Mouse (Mus musculus): ENCODE data around the gene Ccdc36. TPM values are rescaled to one million over a fixed set of nuclear protein-coding genes. Genes with fewer than 3 reads are reported as not detected.
A peak's percentile ranks its signal among the peaks of the same experiment; 100 is the strongest.

The Ccdc36 gene
- polyA plus RNA-seq, 1 experiment from 2014 or later = 1.5 TPM

DNA sequence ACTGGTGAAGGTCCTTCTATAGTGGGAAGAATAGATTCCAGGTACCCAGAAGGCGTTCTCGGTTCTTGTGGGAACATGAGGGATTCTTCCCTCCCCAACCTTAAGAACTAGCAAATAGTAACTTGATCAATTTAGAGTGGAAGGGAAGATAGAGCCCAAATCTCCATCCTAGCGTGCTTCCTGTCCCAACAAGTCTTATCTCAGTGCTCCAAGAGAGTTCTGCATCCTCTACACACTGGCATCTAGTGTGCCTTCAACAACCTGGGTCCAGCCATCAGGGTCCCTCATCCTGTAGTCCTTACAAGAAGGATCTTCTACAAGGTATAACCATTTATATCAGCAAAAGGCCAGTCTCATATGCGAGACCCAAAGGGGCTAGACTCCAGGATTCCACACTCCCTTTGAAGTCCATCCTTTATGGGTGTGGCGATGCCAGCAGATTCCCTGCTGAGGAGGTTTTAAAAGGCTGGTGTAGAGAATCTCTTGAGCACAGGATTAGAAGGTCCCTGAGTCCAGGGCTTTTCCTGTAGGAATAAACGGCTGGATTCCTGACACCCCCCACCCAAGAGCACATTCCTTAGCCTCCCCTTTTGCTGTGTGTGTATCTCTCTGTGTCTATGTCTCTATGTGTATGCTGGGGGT, 23.4 kb upstream of the Ccdc36 start:
- Histone ChIP-seq H3K9me3 (ENCODE audit: control insufficient read depth, low read length) (no peaks in the 10 kb centered on the region), H3K9ac (ENCODE audit: low read length) (peak overlapping the region; percentile 60), H3K4me3 (ENCODE audit: low read depth, low read length) (peak overlapping the region; percentile 59), H3K4me2 (ENCODE audit: low read length) (peak overlapping the region; percentile 89), H3K36me3 (ENCODE audit: control insufficient read depth, insufficient read depth, low read length) (peaks cover 12% of the 10 kb centered on the region), H3K27ac (ENCODE audit: low read depth) (peak overlapping the region; percentile 92), H3K27me3 (replicated peaks; ENCODE audit: control insufficient read depth, insufficient read depth, low read length) (no peaks in the 10 kb centered on the region), H3K4me1 (replicated peaks; ENCODE audit: control insufficient read depth, insufficient read depth, low read length) (peaks cover 34% of the 10 kb centered on the region)
- DNase-seq (ENCODE audit: low spot score) (peak; percentile 59), ATAC-seq (replicated peaks; ENCODE audit: low FRiP score, low TSS enrichment, low read depth) (no peak)
- 46% methylated on average over 6 of the region's 6 CpGs for WGBS

DNA sequence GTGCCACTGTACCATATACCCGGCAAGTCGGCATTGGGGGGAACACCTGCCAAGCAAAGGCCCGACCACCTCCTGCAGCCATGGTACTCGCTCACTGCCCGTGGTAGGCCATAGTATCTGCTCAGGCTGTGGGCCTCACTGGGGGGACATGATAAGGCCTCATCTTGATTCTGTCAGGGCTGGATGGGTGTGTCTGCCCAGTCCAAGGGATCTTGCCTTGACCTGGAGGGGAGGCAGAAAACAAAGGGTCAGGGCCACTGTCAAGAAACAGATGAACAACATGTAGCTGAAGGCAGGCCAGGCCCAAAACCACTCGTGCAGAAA, 22.8 kb upstream of the Ccdc36 start:
- H3K27ac ChIP-seq (ENCODE audit: low read depth) = peak overlapping the region; percentile 71
- no peaks in the 10 kb centered on the region for H3K9me3 ChIP-seq (ENCODE audit: control insufficient read depth, low read length)
- H3K27me3 ChIP-seq (replicated peaks; ENCODE audit: control insufficient read depth, insufficient read depth, low read length) = no peaks in the 10 kb centered on the region
- peaks cover 34% of the 10 kb centered on the region for H3K4me1 ChIP-seq (replicated peaks; ENCODE audit: control insufficient read depth, insufficient read depth, low read length)
- ATAC-seq (replicated peaks; ENCODE audit: low FRiP score, low TSS enrichment, low read depth) (no peak), DNase-seq (ENCODE audit: low spot score) (no peak)
- peaks cover 12% of the 10 kb centered on the region for H3K36me3 ChIP-seq (ENCODE audit: control insufficient read depth, insufficient read depth, low read length)
- peak overlapping the region; percentile 89 for H3K4me2 ChIP-seq (ENCODE audit: low read length)
- WGBS = 88% methylated on average over 6 of the region's 6 CpGs
- H3K9ac ChIP-seq (ENCODE audit: low read length) = peak overlapping the region; percentile 60
- peak overlapping the region; percentile 59 for H3K4me3 ChIP-seq (ENCODE audit: low read depth, low read length)

DNA sequence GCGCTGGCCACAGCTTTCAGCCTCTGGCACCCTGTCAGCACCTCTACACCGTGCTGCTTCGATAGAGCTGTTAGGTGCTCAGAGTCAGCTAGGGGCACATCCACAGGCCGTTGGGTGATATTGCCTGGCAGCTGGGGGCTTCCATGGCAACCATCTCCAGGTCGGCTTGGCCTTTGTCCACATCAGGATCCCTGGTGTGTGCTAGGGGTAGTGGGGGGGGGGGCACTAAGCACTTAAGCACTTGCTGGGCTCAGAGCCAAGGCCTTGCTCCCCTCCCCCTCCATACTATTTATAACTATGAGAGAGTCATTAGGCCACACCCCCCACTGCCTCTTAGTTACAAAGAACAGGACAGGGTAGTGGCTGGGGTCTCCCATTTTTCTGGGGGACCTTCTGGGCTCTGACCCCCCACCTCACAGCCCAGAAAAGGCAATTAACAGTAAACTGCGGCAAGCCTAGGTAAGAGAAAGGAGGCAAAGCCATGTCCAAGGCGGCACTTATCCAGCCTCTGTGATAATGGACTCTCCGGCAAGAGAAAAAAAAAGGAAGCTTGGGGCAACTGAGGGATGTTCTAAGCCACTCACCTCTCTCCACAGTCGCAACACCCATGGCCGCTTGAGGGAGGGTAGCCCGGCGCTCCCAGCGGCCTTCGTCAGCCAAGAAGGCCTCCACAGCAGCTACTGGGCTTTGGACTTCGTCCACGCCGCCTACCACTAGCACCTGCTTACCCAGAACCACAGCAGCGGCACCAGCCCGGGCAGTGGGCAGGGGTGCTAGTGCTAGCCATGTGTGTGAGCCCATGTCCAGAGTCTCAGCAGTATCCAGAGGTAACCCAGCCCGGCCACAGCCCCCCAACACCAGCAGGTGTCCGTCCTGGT, 22.2 kb upstream of the Ccdc36 start:
- ATAC-seq (replicated peaks; ENCODE audit: low FRiP score, low TSS enrichment, low read depth) (peak; percentile 45), DNase-seq (ENCODE audit: low spot score) (peak; percentile 78)
- peaks cover 34% of the 10 kb centered on the region for H3K4me1 ChIP-seq (replicated peaks; ENCODE audit: control insufficient read depth, insufficient read depth, low read length)
- peaks cover 12% of the 10 kb centered on the region for H3K36me3 ChIP-seq (ENCODE audit: control insufficient read depth, insufficient read depth, low read length)
- H3K27me3 ChIP-seq (replicated peaks; ENCODE audit: control insufficient read depth, insufficient read depth, low read length) = no peaks in the 10 kb centered on the region
- H3K27ac ChIP-seq (ENCODE audit: low read depth) = peak overlapping the region; percentile 71
- H3K4me3 ChIP-seq (ENCODE audit: low read depth, low read length) = peak overlapping the region; percentile 59
- peak overlapping the region; percentile 89 for H3K4me2 ChIP-seq (ENCODE audit: low read length)
- peak overlapping the region; percentile 60 for H3K9ac ChIP-seq (ENCODE audit: low read length)
- no peaks in the 10 kb centered on the region for H3K9me3 ChIP-seq (ENCODE audit: control insufficient read depth, low read length)
- 57% methylated on average over 21 of the region's 21 CpGs for WGBS

DNA sequence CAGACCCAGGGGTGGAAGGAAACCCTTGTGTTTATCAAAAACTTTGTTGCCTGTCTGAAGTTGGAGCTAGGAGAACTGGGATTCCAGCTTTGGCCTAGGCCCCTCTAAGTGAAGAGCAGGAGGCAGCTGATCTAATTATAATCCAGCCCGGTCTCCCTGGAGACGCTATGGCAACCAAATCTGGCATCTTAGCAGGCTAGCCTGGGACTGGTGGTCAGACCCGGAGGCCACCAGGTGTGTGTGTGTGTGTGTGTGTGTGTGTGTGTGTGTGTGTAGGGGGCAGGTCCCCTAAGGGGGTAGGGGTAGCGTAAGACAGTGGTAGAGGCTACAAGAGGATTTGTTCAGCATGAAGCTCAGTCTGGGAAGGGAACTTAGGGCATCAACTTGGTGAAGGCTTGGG, 21.6 kb upstream of the Ccdc36 start:
- peaks cover 34% of the 10 kb centered on the region for H3K4me1 ChIP-seq (replicated peaks; ENCODE audit: control insufficient read depth, insufficient read depth, low read length)
- peaks cover 12% of the 10 kb centered on the region for H3K36me3 ChIP-seq (ENCODE audit: control insufficient read depth, insufficient read depth, low read length)
- WGBS = 52% methylated on average over 4 of the region's 4 CpGs
- no peak overlapping the region for H3K9ac ChIP-seq (ENCODE audit: low read length)
- no peaks in the 10 kb centered on the region for H3K27me3 ChIP-seq (replicated peaks; ENCODE audit: control insufficient read depth, insufficient read depth, low read length)
- H3K4me2 ChIP-seq (ENCODE audit: low read length) = peak overlapping the region; percentile 89
- peak; percentile 66 for DNase-seq (ENCODE audit: low spot score)
- no peaks in the 10 kb centered on the region for H3K9me3 ChIP-seq (ENCODE audit: control insufficient read depth, low read length)
- H3K4me3 ChIP-seq (ENCODE audit: low read depth, low read length) = peak overlapping the region; percentile 59
- peak overlapping the region; percentile 71; the same call in 1 of the 2 replicates for H3K27ac ChIP-seq (ENCODE audit: low read depth)
- ATAC-seq (replicated peaks; ENCODE audit: low FRiP score, low TSS enrichment, low read depth) = 0 out of 2 replicates have a peak, but pooled peaks have one; percentile 2

DNA sequence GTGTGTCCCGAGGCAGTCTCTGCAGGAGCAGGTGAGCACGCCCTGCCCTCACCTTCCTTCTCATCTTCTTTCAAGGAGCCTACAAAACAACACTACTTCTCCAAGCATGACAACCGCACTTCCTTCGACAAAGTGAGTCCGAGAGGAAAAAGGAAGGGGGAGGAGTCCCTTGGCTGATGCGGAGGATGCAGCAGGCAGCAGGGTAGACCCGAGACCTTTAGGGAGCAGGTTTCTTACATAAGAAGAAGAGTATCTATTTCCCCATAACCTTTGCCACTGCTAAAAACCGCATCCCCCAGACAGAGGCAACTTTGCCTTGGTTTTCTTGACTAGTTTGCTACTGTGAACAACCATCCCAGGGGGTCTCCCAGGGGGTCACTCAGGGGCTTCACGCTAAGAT, 16.8 kb upstream of the Ccdc36 start:
- peaks cover 12% of the 10 kb centered on the region for H3K36me3 ChIP-seq (ENCODE audit: control insufficient read depth, insufficient read depth, low read length)
- ATAC-seq (replicated peaks; ENCODE audit: low FRiP score, low TSS enrichment, low read depth) = no peak
- 60% methylated on average over 9 of the region's 9 CpGs for WGBS

DNA sequence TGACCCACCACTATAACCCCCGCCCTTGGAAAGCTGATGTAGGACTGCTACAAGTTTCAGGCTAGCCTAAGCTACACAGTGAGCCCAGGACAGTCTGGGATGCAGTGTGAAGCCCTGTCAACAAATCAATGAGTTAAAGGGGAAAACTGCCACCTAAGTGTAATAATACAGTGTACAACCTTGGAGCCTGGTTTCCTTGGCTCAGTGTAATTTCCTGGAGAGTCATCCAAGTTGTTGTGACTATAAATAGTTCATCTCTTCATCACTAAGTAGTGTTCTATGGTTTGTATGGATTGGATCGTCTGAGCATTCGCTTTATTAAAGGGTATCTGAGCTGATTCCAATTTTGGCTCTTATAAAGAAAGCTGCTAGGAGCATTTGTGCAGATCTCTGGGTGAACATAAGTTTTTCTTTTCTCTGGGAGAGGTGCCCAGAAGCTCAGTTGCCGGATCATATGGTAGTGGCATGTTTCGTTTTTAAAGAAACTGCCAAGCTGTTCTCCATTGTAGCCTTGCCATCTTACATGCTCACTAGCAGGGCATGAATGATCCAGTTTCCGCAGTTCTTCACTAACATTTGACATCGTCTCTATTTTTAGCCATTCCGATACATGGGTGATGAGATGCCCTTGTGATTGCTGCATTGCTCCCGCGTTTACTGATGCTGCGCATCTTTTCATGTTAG, 13.1 kb upstream of the Ccdc36 start:
- no peak overlapping the region for H3K4me3 ChIP-seq (ENCODE audit: low read depth, low read length)
- H3K9ac ChIP-seq (ENCODE audit: low read length) = no peak overlapping the region
- 89% methylated on average over 11 of the region's 11 CpGs for WGBS
- no peaks in the 10 kb centered on the region for H3K9me3 ChIP-seq (ENCODE audit: control insufficient read depth, low read length)
- H3K27me3 ChIP-seq (replicated peaks; ENCODE audit: control insufficient read depth, insufficient read depth, low read length) = no peaks in the 10 kb centered on the region
- H3K4me1 ChIP-seq (replicated peaks; ENCODE audit: control insufficient read depth, insufficient read depth, low read length) = no peaks in the 10 kb centered on the region
- no peak overlapping the region for H3K27ac ChIP-seq (ENCODE audit: low read depth)
- H3K36me3 ChIP-seq (ENCODE audit: control insufficient read depth, insufficient read depth, low read length) = no peaks in the 10 kb centered on the region
- ATAC-seq (replicated peaks; ENCODE audit: low FRiP score, low TSS enrichment, low read depth) (no peak), DNase-seq (ENCODE audit: low spot score) (no peak)
- no peak overlapping the region for H3K4me2 ChIP-seq (ENCODE audit: low read length)

More for the DNA sequence above, 16.8 kb upstream of the Ccdc36 start:
- no peak overlapping the region for H3K9ac ChIP-seq (ENCODE audit: low read length)
- no peaks in the 10 kb centered on the region for H3K27me3 ChIP-seq (replicated peaks; ENCODE audit: control insufficient read depth, insufficient read depth, low read length)
- no peaks in the 10 kb centered on the region for H3K9me3 ChIP-seq (ENCODE audit: control insufficient read depth, low read length)
- peaks cover 10% of the 10 kb centered on the region for H3K4me1 ChIP-seq (replicated peaks; ENCODE audit: control insufficient read depth, insufficient read depth, low read length)
- no peak overlapping the region for H3K27ac ChIP-seq (ENCODE audit: low read depth)
- H3K4me2 ChIP-seq (ENCODE audit: low read length) = no peak overlapping the region
- no peak overlapping the region for H3K4me3 ChIP-seq (ENCODE audit: low read depth, low read length)
- DNase-seq (ENCODE audit: low spot score) = no peak

DNA sequence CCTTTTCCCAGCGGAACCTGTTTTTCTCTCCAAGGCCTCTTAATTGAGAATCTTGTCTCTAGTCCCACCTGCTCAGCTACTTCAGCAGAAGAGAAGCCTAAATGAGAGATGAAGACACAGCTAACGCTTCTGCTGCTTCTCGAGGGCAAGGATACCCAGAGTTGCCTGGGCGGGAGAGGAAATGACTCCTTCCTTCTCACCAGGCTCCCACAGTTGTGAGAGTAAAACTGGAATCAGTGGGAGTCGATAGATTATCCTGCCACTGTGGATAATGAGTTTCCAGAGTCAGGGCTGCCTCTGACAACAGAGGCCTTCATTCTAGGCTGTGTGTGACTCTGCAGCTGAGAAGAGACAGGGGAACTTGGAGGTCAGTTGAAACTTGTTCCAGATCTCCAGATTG, 12.2 kb upstream of the Ccdc36 start:
- no peak for DNase-seq (ENCODE audit: low spot score)
- 65% methylated on average over 5 of the region's 5 CpGs for whole genome bisulfite sequencing

DNA sequence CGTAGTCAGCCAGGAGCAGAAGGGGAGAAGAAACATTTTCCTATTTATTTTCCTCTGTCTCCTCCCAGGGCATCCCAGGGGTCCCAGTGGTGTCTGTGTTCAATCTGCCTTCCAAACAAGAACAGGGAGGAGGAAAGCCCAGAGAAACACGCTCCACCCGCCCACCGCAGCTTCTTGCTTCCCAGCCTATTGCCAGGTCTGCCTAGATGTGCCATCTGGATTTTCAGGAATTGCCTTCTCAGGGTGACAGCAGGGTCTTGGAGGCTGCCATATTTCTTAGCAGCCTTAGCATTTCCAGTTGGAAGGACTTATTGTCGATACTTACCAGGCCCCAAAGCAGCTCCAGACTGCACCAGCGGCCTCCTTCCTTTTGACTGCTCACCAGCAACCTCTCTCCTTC, 10.9 kb upstream of the Ccdc36 start:
- DNase-seq (ENCODE audit: low spot score) = no peak
- ATAC-seq (replicated peaks; ENCODE audit: low FRiP score, low TSS enrichment, low read depth) = no peak

More for the DNA sequence above, 12.2 kb upstream of the Ccdc36 start:
- H3K4me1 ChIP-seq (replicated peaks; ENCODE audit: control insufficient read depth, insufficient read depth, low read length) = no peaks in the 10 kb centered on the region
- no peaks in the 10 kb centered on the region for H3K36me3 ChIP-seq (ENCODE audit: control insufficient read depth, insufficient read depth, low read length)
- no peak for ATAC-seq (replicated peaks; ENCODE audit: low FRiP score, low TSS enrichment, low read depth)
- no peak overlapping the region for H3K4me2 ChIP-seq (ENCODE audit: low read length)
- no peaks in the 10 kb centered on the region for H3K9me3 ChIP-seq (ENCODE audit: control insufficient read depth, low read length)
- H3K9ac ChIP-seq (ENCODE audit: low read length) = no peak overlapping the region
- no peak overlapping the region for H3K27ac ChIP-seq (ENCODE audit: low read depth)
- no peaks in the 10 kb centered on the region for H3K27me3 ChIP-seq (replicated peaks; ENCODE audit: control insufficient read depth, insufficient read depth, low read length)
- no peak overlapping the region for H3K4me3 ChIP-seq (ENCODE audit: low read depth, low read length)

More for the DNA sequence above, 10.9 kb upstream of the Ccdc36 start:
- no peaks in the 10 kb centered on the region for H3K27me3 ChIP-seq (replicated peaks; ENCODE audit: control insufficient read depth, insufficient read depth, low read length)
- H3K4me1 ChIP-seq (replicated peaks; ENCODE audit: control insufficient read depth, insufficient read depth, low read length) = no peaks in the 10 kb centered on the region
- H3K36me3 ChIP-seq (ENCODE audit: control insufficient read depth, insufficient read depth, low read length) = no peaks in the 10 kb centered on the region
- H3K4me2 ChIP-seq (ENCODE audit: low read length) = no peak overlapping the region
- H3K4me3 ChIP-seq (ENCODE audit: low read depth, low read length) = no peak overlapping the region
- H3K27ac ChIP-seq (ENCODE audit: low read depth) = no peak overlapping the region
- no peak overlapping the region for H3K9ac ChIP-seq (ENCODE audit: low read length)
- no peaks in the 10 kb centered on the region for H3K9me3 ChIP-seq (ENCODE audit: control insufficient read depth, low read length)
- WGBS = 66% methylated on average over 6 of the region's 6 CpGs
